Mouse (Mus musculus) thymus, adult 18-20 months (tissue): Measurements from ENCODE around the gene Uap1l1.
"Not testable (repeated sequence)": the region's sequence is repeated elsewhere in the genome, so short reads cannot be mapped to it uniquely, and the experiment has no call there.

Source experiments
- DNase-seq, 2 experiments: peaks; one replicate each; pipeline ENCODE4 v3.0.0; 2022; ENCODE audit warnings: mixed read lengths in 2 of 2

The Uap1l1 gene

DNA sequence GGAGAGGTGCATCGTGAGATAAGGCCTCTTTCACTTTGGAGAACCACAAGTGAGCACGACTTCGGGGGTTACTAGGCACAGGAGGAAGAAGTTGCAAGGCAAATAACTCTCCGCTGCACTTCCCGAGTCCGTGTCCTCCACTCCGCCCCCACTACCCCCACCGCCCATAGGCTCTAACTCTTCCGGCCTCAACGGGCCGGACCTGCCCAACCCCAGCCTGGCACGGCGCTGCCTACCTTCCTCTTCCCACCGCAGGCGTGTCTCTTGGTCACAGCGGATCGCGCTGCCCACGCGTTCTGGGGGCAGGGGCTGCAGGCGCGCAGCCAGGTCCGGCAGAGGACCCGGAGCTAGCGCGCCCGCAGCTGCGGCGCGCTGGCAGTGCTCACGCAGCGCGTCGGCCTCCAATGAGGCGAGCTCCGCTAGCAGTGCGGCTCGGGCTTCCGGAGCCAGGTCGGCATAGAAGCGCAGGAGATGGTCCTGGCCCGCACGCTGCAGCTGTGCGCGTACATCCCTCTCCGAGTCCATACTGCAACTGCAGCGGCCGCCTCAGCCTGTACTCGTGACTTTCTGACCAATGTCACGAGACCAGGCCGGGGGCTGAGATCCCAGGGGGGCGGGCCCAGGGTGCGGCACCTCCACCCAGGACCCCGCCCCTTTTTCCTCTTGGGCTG is at the start of gene Uap1l1:
Gene Uap1l1 (minus strand): TSS at position 592 of the 671 bp plus-strand sequence.
- peak; percentile 41 to 58 for DNase-seq

DNA sequence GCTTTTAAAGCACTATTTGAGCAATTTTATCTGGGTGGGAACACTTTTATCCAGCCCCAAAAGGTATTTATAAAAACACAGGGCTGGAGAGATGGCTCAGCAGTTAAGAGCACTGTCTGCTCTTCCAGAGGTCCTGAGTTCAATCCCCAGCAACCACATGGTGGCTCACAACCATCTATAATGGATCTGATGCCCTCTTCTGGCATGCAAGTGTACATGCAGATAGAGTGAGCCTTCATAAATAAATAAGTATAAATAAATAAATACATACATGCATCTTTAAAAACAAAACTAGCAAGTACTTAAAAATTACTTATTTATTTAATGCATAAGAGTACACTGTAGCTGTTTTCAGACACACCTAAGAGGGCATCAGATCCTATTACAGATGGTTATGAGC is 48.0 kb upstream of the Uap1l1 start:
- DNase-seq = not testable (repeated sequence)

DNA sequence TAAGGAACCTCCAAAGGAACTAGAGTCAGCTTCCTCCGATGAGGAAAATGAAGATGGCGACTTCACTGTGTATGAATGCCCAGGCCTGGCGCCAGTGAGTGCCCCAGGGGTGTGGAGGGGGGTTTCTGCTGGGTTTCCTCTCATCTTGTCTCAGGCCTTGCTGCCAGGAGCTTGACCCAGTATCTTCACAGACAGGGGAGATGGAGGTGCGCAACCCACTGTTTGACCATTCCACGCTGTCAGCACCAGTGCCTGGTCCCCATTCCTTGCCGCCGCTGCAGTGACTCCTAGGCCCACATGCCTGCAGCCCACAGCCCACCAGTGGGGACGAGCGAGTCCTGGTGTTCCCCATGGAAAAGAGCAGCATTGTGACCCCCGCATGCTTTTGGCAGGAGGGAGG is 43.4 kb upstream of the Uap1l1 start:
- DNase-seq = no peak

DNA sequence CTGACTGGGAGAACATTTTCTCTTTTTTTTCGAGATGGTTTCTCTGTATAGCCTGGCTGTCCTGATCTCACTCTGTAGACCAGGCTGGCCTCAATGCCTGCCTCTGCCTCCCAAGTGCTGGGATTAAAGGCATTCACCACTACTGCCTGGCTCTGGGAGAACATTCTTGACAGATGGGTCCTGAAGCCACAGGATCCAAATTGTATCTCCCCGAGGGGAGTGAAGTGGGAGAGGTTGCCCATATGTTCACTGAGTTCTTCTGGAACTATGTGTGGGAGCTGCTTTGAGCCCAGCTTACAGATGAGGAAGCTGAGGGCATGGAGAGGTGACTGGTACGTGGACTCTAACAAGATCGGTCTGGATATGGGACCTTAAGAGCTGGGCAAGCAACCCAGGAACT is 38.5 kb upstream of the Uap1l1 start:
- no peak for DNase-seq

DNA sequence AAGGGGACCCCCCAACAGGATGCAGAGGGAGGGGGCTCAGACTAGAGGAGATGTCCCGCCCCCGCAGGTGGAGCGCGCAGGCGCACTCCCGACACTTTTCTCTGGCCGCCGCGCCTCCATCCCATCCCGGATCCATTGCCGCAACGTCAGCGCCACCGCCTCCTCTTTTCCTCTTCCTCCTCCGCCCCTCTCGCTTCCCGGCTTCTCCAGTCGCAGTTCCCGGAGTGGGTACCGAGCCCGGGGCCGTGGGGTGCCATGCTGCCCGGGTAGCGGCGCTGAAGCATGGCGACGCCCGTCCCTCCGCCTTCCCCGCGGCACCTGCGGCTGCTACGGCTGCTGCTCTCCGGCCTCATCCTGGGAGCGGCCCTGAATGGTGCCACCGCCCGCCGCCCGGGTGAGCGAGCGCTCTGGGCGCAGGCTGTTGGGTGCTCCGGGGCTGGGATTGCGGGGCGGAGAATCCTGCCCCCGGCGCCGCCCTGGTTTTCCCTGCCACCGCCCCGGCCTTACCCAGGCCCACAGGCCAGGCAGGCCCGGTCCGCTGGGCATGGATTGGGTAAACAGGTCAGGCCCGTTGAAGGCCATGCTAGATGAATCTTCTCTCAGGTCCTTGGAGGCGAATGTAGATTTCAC is 37.6 kb upstream of the Uap1l1 start:
- peak in 1 of 2 experiments; percentile 39 for DNase-seq

DNA sequence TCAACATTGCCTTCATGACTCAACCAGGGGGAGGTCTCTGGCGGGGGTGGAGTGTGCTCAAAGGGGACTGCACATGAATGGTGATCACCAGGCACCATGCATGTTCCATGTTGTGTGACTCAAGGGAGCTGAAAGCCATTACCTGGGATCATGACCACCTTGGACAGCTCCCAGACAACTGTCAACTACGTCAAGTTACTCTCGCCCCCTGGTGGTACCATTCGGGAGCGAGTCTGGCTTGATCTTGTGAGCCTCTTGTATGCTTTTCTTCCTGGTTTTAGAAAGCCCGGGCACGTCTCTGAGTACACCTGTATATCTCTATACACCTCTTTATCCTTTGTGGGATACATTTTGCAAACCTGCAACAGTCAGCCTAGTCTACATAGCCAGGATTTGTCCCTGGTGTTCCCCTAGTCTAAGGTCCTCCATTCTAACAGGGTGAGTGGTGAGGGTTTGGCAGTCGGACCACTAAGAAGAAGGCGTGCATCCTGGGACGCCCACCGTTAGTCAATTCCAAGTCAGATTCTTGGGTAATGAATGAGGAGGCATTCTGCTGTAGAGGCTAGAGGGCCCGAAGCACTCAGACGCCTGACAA is 37.0 kb upstream of the Uap1l1 start:
- peak; percentile 50 to 62 for DNase-seq

DNA sequence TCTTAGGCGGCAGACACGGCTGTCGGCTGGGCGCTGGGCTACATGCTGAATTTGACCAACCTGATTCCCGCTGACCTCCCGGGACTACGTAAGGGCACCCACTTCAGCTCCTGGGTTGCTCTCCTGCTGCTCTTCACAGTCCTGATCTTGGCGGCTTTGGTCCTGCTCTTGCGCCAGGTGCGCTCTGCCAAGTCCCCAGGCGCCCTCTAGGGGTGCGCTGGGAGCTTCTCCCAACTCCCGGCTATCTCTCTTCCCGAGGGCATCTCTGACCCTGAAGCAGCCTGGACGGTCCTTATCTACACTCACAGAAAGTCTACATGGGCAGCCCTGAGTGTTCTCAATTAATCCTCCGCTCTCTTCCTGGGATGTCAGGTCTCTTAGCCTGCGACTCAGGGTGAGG is 35.3 kb upstream of the Uap1l1 start:
- DNase-seq = no peak

DNA sequence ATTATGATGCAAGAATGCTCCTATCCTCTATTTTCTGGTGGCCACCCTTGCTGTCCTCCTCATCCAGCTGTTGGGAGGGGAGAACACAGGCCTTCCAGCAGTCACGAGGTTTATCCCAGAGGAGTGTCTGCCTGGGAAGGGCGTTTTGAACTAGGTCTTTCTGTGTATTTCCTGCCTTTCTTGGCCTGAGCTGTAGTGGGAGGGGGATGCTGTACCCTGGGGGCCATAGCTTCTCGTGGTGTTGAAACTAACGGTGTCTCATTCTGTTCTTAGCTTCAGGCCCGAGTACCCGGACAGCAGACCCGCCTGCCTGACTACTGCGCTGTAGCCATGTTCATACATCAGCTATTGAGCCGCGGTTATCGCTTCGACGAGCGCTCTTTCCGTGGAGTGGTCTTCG is 34.8 kb upstream of the Uap1l1 start:
- no peak for DNase-seq

DNA sequence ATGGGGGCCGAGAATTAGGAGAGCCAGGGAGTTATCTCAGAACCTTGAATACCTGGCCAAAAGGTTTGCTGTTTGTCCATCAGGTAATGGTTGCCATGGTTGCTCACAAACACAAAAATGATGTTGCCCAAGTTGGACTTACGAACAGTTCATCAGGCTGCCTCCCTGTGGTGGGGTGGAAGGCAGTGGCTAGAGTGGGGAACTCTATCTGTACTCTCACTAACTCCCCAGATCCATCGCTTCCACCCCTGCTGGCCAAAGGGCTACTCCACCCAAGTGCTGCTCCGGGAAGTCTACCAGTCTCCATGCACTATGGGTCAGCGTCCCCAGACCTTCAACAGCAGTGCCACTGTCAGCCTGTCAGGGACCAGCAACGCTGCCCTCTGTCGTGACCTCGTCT is 33.6 kb upstream of the Uap1l1 start, which contains the start of gene Npdc1:
Gene Npdc1 (plus strand): TSS at position 301 of the 400 bp plus-strand sequence.
- DNase-seq = no peak

DNA sequence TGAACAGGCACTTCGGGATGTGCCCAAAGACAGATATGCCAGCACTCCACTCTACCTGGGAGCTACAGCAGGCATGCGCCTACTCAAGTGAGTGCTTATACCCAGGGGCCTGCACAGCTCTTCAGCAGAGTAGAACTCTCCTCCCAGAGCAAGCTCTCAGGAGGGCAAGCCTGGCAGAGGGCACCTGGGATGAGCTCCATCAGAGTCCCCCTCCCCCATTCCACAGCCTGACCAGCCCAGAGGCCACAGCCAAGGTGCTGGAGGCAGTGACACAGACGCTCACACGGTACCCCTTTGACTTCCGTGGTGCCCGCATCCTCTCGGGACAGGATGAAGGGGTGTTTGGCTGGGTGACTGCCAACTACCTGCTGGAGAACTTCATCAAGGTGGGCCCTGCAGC is 32.6 kb upstream of the Uap1l1 start:
- no peak for DNase-seq

DNA sequence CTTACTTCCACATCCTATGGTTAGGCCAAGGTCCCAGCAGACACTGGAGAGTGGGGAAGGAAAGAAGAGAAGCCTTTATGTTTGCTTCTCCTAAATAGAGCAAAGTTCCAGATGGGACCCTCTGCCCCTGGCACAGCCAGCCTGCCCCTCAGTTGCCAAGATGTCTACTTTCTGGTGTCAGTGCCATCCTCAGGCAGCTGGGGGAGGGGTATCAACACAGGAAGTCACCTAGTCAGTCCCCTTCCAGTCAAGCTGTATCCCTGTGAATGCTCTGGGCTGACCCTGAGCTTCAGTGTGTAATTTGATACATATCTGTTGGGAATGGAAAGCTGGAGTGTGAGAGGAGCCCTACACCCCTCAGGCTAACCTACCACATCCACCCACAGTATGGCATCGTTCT is 31.5 kb upstream of the Uap1l1 start:
- no peak for DNase-seq

DNA sequence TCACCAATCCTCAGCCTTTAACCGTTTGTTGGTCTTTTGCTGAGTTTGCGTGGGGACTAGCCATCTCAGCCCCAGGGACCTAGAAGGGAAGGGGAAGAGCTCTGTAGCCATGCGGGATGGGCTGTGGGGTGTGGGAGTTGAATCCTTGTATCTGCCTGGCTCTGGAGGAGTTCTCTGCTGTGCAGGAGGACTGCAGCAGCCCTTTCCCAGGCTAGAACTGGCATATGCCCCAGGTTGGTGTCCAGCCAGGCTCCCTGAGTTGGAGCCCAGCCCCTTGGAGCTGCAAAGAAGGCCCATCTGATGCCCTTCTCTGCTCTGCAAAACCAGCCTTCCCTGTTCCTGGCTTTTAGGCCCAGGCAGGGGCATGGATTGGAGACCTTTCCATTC is 31.1 kb upstream of the Uap1l1 start:
- DNase-seq = no peak

DNA sequence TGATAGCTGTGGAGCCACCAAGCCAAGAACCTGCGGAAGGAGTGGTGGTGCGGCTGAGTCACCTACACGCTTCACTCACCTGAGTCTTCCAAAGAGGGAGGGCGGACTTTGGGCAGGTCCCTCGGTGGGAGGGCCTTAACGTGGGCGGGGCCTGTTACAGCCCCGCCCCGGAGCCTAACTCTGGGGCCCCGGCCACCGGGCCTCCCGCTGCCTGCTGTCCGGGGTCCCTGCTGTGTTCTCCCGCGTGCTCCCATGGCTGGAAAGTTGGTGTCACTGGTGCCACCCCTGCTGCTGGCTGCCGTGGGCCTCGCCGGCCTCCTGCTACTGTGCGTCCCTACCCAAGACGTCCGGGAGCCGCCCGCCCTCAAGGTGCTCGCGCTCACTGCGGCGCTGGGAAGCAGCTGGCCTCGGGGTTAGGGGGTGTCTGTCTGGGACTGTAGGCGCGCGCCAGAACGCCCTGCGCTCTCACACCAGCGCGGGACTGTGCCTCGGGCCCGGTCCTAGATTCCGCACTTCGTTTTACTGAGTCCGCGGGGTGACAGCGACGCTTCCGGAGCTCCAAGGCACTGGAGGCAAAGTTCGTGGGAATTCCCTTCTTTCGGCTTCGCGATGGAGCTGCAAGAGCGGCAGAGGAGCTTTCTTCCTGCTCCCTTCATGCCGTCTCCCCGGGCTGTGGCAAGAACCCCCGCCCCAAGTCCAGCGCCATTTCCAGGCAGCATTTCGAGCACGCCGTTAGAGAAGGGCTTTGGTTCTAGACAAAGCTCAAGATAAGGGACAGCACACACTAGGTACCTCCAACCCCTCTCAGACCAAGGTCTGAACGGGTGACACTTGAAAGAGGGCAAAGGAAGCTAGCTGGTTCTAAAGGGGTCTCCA is 30.5 kb upstream of the Uap1l1 start, which contains the start of gene Entpd2:
Gene Entpd2 (plus strand): TSS at position 154 of the 876 bp plus-strand sequence.
- DNase-seq = no peak

DNA sequence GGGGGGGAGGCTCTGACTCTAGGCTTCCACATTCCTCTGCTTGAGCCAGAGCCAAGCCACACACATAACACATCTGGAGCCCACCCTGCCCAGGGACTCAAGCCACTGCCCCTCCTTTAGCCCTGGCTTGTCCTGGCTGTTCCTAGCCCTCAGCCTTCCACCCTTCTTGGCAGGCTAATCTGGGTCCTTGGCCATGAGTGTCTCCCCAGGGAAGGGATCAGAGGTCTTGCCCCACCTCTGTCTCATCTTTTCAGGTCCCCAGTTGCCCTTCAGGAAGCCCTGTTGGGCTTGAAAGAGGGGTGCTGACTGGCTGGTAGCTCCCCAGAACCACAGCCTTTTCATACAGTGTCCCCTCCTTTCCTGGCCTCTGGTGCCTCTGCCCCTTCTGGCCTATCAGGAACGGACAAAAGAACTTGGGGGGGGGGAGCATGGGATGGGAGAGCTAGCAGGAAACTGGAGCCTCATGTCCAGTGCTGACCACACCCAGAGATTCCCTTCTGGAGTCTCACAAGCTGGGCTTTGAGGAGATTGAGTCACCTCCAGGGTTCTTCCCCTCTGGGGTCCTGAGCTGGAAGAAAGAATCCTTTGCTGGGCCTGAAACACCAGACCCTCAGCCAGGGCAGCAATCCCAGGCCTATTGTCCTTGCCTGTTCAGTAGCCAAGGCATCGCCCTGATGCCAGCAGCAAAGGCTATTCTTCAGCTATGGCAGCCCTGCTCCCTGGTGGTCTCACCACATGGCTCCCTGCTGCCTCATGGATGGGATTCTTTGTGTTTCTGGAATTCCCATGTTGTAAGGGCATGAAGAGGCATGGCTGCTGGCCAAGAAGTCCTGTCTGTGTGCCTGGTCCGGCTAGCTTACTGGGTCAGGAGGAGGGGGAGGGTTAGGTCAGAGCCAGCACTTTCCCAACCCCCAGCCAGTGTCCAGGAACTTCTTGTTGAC is 29.1 kb upstream of the Uap1l1 start:
- DNase-seq = no peak

DNA sequence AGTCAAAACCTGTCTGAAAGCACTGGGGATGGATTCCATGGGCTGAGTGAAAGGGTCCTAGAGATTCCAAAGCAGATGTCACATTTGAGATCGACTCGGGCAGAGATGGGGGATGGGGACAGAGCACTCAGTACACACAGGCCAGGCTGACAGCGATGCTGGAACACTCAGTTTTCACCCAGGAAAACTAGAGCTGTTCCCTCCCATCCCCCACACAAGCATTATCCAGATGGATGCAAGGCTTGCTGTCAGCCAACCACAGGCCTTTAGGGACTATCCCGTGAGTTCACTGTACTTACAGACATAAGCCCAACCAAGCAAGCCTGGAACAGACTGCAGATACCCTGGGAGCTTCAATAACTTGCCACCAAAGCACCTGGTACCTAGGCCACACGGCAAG is 25.8 kb upstream of the Uap1l1 start:
- DNase-seq = no peak

DNA sequence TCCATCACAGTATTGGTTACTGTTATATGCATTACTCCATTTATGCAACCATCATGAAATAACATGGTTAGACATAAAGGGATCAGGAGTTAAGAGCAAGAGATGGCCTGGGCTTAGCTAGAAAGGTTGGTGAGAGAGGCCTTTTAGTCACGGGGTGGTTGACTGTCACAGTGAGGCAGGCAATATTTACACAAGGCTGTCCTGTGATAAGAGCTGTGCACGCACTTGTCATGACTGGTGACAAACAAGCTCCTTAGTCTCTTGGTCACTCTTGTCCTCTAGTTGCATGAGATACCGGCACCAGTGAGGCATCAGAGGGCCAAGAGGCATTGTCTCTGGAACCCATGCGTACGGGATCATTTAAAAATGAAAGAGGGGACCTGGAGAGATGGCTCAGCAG is 19.0 kb upstream of the Uap1l1 start:
- no peak for DNase-seq

DNA sequence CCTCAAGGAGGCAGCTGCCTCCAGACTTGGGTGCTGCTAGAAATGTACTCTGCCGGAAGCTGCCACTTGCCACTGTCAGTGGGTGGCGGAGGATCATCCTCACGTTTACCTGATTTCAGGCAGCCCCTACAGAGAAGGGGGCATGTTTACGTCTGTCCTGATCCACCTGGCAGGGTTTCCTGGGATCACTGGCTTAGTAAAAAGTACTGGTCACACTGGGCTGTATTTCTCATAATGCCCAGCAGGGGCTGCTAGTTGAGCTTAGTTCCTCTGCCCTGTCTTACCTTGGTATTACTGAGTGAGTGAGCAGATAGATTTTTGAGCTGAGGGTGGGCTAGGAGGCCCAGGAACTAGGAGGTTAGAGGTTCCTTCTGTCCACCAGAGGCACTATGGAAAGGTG is 11.1 kb upstream of the Uap1l1 start:
- no peak for DNase-seq

DNA sequence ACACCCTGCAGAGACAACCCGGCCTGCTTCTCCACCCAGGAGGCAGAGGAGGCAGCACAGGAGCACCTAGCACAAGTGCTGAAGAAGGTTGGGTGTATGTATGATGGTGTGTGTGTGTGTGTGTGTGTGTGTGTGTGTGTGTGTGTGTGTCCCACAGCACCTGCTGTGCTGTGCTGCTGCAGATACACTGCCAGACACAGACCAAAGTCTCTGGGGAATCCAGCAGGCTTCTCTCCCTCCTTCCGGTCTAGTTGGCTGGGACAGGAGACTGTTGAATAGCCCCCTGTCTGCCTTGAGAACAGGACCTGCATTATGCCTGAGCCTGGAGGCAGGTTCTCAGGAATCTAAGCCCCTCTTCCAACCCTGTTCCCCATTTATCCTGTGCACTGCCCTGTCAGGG is 7.9 kb upstream of the Uap1l1 start:
- no peak for DNase-seq

DNA sequence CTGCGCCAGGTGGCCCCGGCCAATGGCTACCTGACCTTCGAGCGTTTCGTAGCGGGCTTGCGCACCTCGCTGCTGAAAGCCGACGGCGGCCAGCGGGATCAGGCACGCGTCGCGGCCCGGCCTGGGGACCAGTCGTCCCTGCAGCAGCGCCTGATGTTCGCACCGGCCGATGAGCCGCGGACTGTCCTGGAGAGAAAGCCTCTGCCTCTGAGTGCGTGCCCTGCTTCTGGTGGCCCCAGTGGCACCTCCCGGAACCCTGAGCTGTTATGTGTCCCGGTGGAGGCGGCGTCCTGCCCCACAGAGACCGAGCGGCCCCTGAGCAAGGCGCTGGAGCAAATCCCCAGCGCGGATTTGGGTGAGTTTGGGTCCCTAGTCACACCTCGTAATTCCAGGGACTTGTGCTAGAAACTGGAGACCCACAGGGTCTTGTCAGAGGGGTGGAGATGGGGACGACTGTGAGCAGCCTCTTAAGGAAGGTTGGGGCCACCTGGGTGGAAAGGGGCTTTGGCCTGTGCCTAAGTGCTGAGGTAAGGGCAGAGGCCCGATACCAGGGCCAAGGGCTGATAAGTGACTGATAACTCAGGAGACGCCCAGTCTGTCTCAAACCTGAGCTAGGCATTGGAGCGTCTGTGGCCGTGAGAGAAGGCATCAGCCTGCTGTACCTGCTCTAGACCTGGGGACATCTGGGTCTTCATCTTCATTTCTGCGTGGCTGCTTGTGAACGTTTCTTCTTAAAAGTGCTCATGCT is 7.3 kb upstream of the Uap1l1 start:
- DNase-seq = no peak

DNA sequence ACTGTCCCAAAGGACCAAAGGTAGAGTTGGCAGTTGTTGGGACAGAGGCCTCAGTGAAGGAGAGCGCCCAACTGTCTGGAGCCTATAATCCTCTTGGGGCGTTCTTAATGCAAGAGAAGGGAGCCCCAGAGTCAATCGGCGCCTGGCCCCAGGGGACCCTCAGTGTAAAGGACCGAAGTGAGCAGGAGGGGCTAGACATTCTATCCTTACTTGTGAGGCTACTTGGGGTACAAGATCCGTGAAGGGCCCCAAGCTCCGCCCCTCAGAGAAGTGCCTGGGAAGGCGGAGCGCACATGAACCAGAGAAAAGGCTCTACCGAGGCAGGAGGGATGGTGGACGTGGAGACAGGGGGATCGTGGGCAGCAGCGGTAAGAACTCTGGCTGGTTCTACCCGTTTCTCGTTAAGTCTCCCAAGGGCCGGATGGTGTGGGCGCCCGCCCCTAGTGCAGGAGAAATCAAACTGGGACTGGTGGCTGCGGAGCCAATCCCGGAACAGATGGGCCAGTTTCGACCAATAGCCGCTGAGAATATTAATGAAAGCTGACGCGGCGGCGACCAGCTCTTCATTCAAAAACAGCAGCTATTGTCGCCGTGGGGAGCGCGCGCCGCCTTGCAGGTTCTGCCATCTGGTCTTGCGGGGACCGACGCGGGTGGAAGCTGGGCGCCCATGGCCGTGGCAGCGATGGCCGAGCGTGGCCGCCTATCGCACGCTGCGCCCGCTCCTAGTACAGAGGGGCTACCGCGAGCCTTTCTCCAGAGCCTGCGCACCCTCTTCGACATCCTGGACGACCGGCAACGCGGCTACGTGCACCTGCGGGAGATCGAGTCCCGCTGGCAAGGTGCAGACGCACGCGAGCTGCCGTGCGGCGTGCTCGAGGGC is 6.5 kb upstream of the Uap1l1 start, which contains the start of gene Sapcd2:
Gene Sapcd2 (plus strand): TSS at position 558 of the 880 bp plus-strand sequence.
- DNase-seq = peak; percentile 71 to 76
